ENCODE assay signal across 8 mouse cellular contexts in the genomic region with DNA sequence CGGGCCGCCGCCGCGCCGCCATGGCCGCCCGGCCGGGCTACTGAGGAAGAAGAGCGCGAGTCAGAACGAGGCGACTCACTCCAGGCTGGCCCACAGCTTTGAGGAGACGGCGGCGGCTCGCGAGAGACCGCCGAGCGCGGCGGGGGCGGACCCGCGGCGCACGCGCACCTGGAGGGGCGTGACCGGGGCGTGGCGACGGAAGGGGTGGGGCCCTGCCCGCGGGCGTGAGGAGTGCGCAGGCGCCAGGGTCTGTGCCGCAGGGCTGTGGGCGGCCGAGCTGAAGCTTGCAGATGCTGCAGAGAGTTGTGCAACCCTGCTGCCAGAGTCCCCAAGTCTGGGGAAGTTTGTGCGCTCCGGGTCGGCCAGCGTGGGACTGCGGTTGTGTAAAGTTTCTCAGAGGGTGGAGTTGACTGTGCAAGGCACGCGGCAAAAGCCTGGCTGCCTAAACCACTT. TPM values are rescaled to one million over a fixed set of nuclear protein-coding genes. Genes with fewer than 3 reads are reported as not detected.
A peak's percentile ranks its signal among the peaks of the same experiment; 100 is the strongest.
DNase-seq lines count a peak whose midpoint lies in the region; ATAC-seq and TF ChIP-seq lines count a peak whose summit lies in the region.

Gene Rnf149 (minus strand): TSS at position 153 of the 453 bp plus-strand sequence.

- H3K9ac ChIP-seq in embryonic facial prominence, embryonic 14.5 days (ENCODE audit: low read depth, low read length): peak within 1 kb of the TSS; percentile 95
- H3K9ac ChIP-seq in heart, adult 2 months (ENCODE audit: low read depth, low read length): peak within 1 kb of the TSS; percentile 90
- H3K9ac ChIP-seq in limb, embryonic 14.5 days (ENCODE audit: low read depth, low read length, severe bottlenecking): peak within 1 kb of the TSS; percentile 96
- peak within 1 kb of the TSS; percentile 82 for H3K9ac ChIP-seq in midbrain, postnatal 0 days (replicated peaks; ENCODE audit: low read length, poor library complexity, severe bottlenecking)

- peak; percentile 67; the same call in 1 of the 2 replicates for TF ChIP-seq EP300 in heart, adult 2 months (IDR thresholded peaks at IDR 0.05; ENCODE audit: insufficient read depth, low read depth, low read length)

- H3K27me3 ChIP-seq in embryonic facial prominence, embryonic 14.5 days (replicated peaks; ENCODE audit: control insufficient read depth, insufficient read depth, low read length): no peaks in the 10 kb centered on the region
- no peaks in the 10 kb centered on the region for H3K27me3 ChIP-seq in heart, adult 2 months (ENCODE audit: control insufficient read depth, insufficient read depth, low read length)
- no peaks in the 10 kb centered on the region for H3K27me3 ChIP-seq in limb, embryonic 14.5 days (ENCODE audit: control insufficient read depth, insufficient read depth, low read length)
- no peaks in the 10 kb centered on the region for H3K27me3 ChIP-seq in midbrain, postnatal 0 days (ENCODE audit: insufficient read depth, low read length)

- H3K27ac ChIP-seq in embryonic facial prominence, embryonic 14.5 days (replicated peaks; ENCODE audit: low read depth, low read length): peak within 1 kb of the TSS; percentile 99
- peak within 1 kb of the TSS; percentile 86 for H3K27ac ChIP-seq in heart, adult 2 months
- H3K27ac ChIP-seq in limb, embryonic 14.5 days (replicated peaks; ENCODE audit: low read depth, low read length): peak within 1 kb of the TSS; percentile 99
- peak within 1 kb of the TSS; percentile 95 for H3K27ac ChIP-seq in midbrain, postnatal 0 days (ENCODE audit: low read depth, low read length)

- no peaks in the 10 kb centered on the region for H3K9me3 ChIP-seq in embryonic facial prominence, embryonic 14.5 days (ENCODE audit: control insufficient read depth, low read length)
- no peaks in the 10 kb centered on the region for H3K9me3 ChIP-seq in limb, embryonic 14.5 days (ENCODE audit: control insufficient read depth, low read length)
- no peaks in the 10 kb centered on the region for H3K9me3 ChIP-seq in midbrain, postnatal 0 days (ENCODE audit: low read length)

- no peaks in the 10 kb centered on the region for H3K79me2 ChIP-seq in heart, adult 2 months (replicated peaks; ENCODE audit: control insufficient read depth, insufficient read depth, low read length)

- TF ChIP-seq CTCF in heart, adult 2 months (IDR thresholded peaks at IDR 0.05): no peak
- no peak for TF ChIP-seq CTCF in midbrain, postnatal 0 days (IDR thresholded peaks at IDR 0.05)

- H3K4me2 ChIP-seq in embryonic facial prominence, embryonic 14.5 days (ENCODE audit: low read depth, low read length): peak within 1 kb of the TSS; percentile 87
- peak within 1 kb of the TSS; percentile 80 for H3K4me2 ChIP-seq in limb, embryonic 14.5 days (replicated peaks; ENCODE audit: low read depth, low read length, severe bottlenecking)
- peak within 1 kb of the TSS; percentile 80 for H3K4me2 ChIP-seq in midbrain, postnatal 0 days (ENCODE audit: low read depth, low read length, poor library complexity, severe bottlenecking)

- 0% methylated on average over 19 of the region's 49 CpGs for WGBS in embryonic facial prominence, embryonic 14.5 days
- under 1% methylated on average over 47 of the region's 49 CpGs for WGBS in heart, adult 2 months
- under 1% methylated on average over 34 of the region's 49 CpGs for WGBS in limb, embryonic 14.5 days
- under 1% methylated on average over 33 of the region's 49 CpGs for WGBS in midbrain, postnatal 0 days

- peaks cover 26% of the 10 kb centered on the region for H3K4me1 ChIP-seq in embryonic facial prominence, embryonic 14.5 days (ENCODE audit: control insufficient read depth, insufficient read depth, low read length)
- H3K4me1 ChIP-seq in heart, adult 2 months (ENCODE audit: control insufficient read depth, insufficient read depth, low read length): peaks cover 2% of the 10 kb centered on the region
- H3K4me1 ChIP-seq in limb, embryonic 14.5 days (ENCODE audit: control insufficient read depth, insufficient read depth, low read length): peaks cover 24% of the 10 kb centered on the region
- peaks cover 8% of the 10 kb centered on the region for H3K4me1 ChIP-seq in midbrain, postnatal 0 days (ENCODE audit: insufficient read depth, low read length)

- peak; percentile 89 for DNase-seq in 3T3-L1 (ENCODE audit: low read depth, low spot score)
- DNase-seq in adrenal gland, postnatal 4 days (ENCODE audit: low spot score in 2 of 2): peak; percentile 95 to 99
- DNase-seq in embryonic facial prominence, embryonic 14.5 days (ENCODE audit: low spot score): peak; percentile 96
- peak; percentile 97 to 99 for DNase-seq in heart, adult 2 months
- peak; percentile 95 for DNase-seq in kidney, adult 9 months
- DNase-seq in limb, embryonic 14.5 days (ENCODE audit: low spot score): peak; percentile 89
- DNase-seq in midbrain, postnatal 0 days (ENCODE audit: low spot score): peak; percentile 92
- DNase-seq in spleen, postnatal 14 days (ENCODE audit: low spot score in 2 of 2): peak; percentile 93 to 97

- peak within 1 kb of the TSS; percentile 95 for H3K4me3 ChIP-seq in embryonic facial prominence, embryonic 14.5 days (ENCODE audit: low read depth, low read length)
- H3K4me3 ChIP-seq in heart, adult 2 months: peak within 1 kb of the TSS; percentile 73
- peak within 1 kb of the TSS; percentile 91 for H3K4me3 ChIP-seq in limb, embryonic 14.5 days (replicated peaks; ENCODE audit: low read length)
- H3K4me3 ChIP-seq in midbrain, postnatal 0 days (ENCODE audit: low read depth, low read length): peak within 1 kb of the TSS; percentile 68

- intact Hi-C loops in heart, adult 2 months (cut with DNase I): loop anchor here (1.0 kb wide), 1 partner anchor 42 kb away; no protein-coding TSS in a partner anchor

- peak; percentile 94 for TF ChIP-seq POLR2A in heart, adult 2 months (IDR thresholded peaks at IDR 0.05; ENCODE audit: insufficient read depth, low read depth, low read length)
- TF ChIP-seq POLR2A in limb, embryonic 14.5 days (IDR thresholded peaks at IDR 0.05; ENCODE audit: borderline replicate concordance, extremely low read depth, insufficient read depth, insufficient read length): peak; percentile 79

- no peaks in the 10 kb centered on the region for H3K36me3 ChIP-seq in embryonic facial prominence, embryonic 14.5 days (ENCODE audit: control insufficient read depth, insufficient read depth, low read length)
- no peaks in the 10 kb centered on the region for H3K36me3 ChIP-seq in heart, adult 2 months (ENCODE audit: control insufficient read depth, insufficient read depth, low read length)
- H3K36me3 ChIP-seq in limb, embryonic 14.5 days (ENCODE audit: control insufficient read depth, insufficient read depth, low read length): no peaks in the 10 kb centered on the region
- no peaks in the 10 kb centered on the region for H3K36me3 ChIP-seq in midbrain, postnatal 0 days (ENCODE audit: insufficient read depth, low read length)

- ATAC-seq in embryonic facial prominence, embryonic 14.5 days (ENCODE audit: low read depth): peak; percentile 97
- peak; percentile 96 for ATAC-seq in limb, embryonic 14.5 days (ENCODE audit: low FRiP score, low read depth)
- peak; percentile 96 for ATAC-seq in midbrain, postnatal 0 days (ENCODE audit: low FRiP score)

RNA-seq across cellular contexts. Expression of gene Rnf149, which starts in this region (rescaled TPM):
- 10 to 100 TPM; 49.6 to 57.4 TPM for total RNA-seq in adrenal gland, postnatal 4 days (2021)
- polyA plus RNA-seq in embryonic facial prominence, embryonic 14.5 days (2014; fragmentation: Nextera tagmentation; extraction: Ambion mirVana): 23.5 and 27.6 TPM in 2 replicates
- 1 to 10 TPM; 7.0 to 8.5 TPM for total RNA-seq in heart, adult 2 months (2021)
- 3.6 and 5.7 TPM in 2 replicates for polyA plus RNA-seq in heart, adult 2 months (2012; rRNA removed)
- 27.6 and 29.3 TPM in 2 replicates for polyA plus RNA-seq in limb, embryonic 14.5 days (2012; rRNA removed)
- 27.0 and 29.4 TPM in 2 replicates for polyA plus RNA-seq in limb, embryonic 14.5 days (2014; fragmentation: Nextera tagmentation; extraction: Ambion mirVana)
- total RNA-seq in midbrain, postnatal 0 days (2014; rRNA removed): 13.0 and 22.2 TPM in 2 replicates
- polyA plus RNA-seq in midbrain, postnatal 0 days (2015; fragmentation: Nextera tagmentation; extraction: Ambion mirVana): 16.5 and 20.6 TPM in 2 replicates

Comparison
In these comparisons a context has a peak if more than half of its experiments do, and no peak if none do; other contexts are left out.
1. Peak in every context shown above with its lines: DNase-seq, ATAC-seq, H3K4me3 ChIP-seq and H3K27ac ChIP-seq.